Mouse (Mus musculus) E14TG2a.4 (cell line): ENCODE data around the gene Cobl.

Experiments
- H3K27me3 ChIP-seq: 2 replicates; pipeline ENCODE4 v1.6.1; 2014; ENCODE audit warnings: low read length, control low read depth; ENCODE audit not compliant: insufficient read depth
- H3K36me3 ChIP-seq: 2 replicates; pipeline ENCODE4 v1.6.1; 2014; ENCODE audit warnings: low read length, control low read depth; ENCODE audit not compliant: insufficient read depth
- H3K4me1 ChIP-seq: replicated peaks from 2 replicates; pipeline ENCODE4 v1.6.1; 2014; ENCODE audit warnings: low read depth, low read length, control low read depth
- H3K4me3 ChIP-seq: replicated peaks from 2 replicates; pipeline ENCODE4 v1.5.1; 2014; ENCODE audit warnings: mild to moderate bottlenecking, low read length
- H3K9me3 ChIP-seq: 2 replicates; pipeline ENCODE4 v1.6.1; 2014; ENCODE audit warnings: low read length, control low read depth
- CTCF ChIP-seq: conservative IDR thresholded peaks from 2 replicates; pipeline ENCODE4 v1.5.1; 2014; ENCODE audit warnings: low read length
- NANOG ChIP-seq: IDR thresholded peaks from 2 replicates; pipeline ENCODE4 v1.6.1; 2014; ENCODE audit warnings: borderline replicate concordance, low read length, mixed read lengths
- POU5F1 ChIP-seq: IDR thresholded peaks from 2 replicates; pipeline ENCODE4 v1.6.1; 2014; ENCODE audit warnings: low read length, borderline replicate concordance

Cobl gene

DNA sequence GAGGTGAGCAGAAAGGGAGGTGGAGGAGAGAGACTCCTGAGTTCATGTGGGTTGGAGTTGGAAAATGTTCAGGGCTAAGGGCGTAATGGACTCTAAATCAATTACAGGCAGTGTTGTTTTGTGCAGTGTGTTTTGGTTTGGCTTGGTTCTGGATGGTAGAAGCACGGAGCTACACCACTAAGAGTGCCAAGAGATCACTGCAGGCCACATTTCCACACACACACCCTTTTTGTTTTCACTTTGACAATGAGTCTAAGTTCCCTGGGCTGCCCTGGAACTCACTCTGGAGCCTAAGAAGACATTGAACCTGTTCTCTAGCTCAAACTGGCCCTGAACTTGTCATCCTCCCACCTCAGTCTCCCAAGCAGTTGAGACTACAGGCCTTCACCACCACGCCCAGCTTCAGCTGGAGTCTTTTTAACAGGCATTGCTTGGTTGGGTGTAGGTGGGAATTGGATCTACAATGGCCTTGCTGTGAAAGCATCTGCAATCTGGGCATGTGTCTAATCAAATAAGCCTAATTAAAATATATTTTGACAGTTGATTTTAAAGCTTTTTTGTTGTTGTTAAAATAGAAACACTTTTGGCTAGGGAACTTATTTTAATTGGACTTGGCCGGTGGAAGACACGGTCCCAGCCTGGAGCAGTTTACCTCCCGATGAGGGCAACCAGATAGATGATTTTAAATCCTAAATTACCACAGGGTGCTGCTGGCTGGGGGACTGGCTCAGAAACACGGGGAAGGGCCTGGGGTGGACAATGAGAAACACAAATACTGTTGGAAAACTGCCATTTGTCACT lies 4.8 kb downstream of the Cobl start:
- Histone ChIP-seq H3K36me3 (peaks cover 45% of the 10 kb centered on the region), H3K27me3 (no peaks in the 10 kb centered on the region), H3K4me1 (peaks cover 80% of the 10 kb centered on the region), H3K4me3 (peak overlapping the region; percentile 35), H3K9me3 (no peaks in the 10 kb centered on the region)
- TF ChIP-seq CTCF (no peak), POU5F1 (no peak), NANOG (no peak)

DNA sequence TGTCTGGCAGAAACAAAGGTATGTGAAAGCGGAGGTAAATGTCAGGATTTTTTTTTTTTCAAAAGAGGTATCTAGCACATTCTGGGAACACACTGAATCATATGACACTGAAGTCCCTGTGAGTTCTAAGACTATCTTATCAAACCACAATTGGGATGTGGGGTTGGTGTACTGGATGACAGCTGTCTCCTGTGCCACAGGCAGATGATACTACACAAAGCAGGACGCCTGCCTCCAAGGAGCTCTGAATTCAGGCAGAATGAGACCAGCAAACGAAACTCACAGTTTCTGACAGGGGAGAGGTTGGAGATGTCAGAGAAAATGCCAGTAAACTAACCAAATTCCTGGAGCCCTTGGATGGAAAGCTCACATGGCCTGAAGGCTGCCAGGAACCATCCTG lies 5.9 kb downstream of the Cobl start:
- Histone ChIP-seq H3K27me3 (no peaks in the 10 kb centered on the region), H3K36me3 (peaks cover 50% of the 10 kb centered on the region), H3K4me3 (no peak overlapping the region), H3K4me1 (peaks cover 85% of the 10 kb centered on the region), H3K9me3 (no peaks in the 10 kb centered on the region)
- TF ChIP-seq NANOG (no peak), POU5F1 (no peak), CTCF (no peak)

DNA sequence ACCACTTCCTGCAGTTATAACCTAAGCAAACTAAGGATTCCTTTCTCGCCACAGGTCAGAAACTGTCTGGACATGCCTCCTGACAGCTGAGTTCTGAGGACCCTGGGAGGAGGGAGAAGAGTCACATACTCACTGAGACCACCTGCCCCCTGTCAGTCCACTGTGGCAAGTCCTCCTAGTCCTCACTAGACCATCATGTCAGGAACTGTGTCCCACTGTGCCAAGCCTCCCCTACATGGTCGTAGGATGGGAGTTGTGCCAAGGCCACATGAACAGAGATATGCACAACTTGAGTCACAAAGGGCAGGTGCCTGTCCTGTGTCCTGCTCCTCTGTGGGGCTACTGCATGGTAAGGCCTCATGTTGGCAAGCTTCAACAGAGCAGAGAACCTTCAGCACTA lies 6.4 kb downstream of the Cobl start:
- Histone ChIP-seq H3K4me3 (0 out of 2 replicates have a peak overlapping the region, but pooled peaks have one; percentile 24), H3K4me1 (peaks cover 89% of the 10 kb centered on the region), H3K27me3 (no peaks in the 10 kb centered on the region), H3K9me3 (no peaks in the 10 kb centered on the region), H3K36me3 (peaks cover 54% of the 10 kb centered on the region)
- TF ChIP-seq POU5F1 (no peak), CTCF (no peak), NANOG (no peak)

DNA sequence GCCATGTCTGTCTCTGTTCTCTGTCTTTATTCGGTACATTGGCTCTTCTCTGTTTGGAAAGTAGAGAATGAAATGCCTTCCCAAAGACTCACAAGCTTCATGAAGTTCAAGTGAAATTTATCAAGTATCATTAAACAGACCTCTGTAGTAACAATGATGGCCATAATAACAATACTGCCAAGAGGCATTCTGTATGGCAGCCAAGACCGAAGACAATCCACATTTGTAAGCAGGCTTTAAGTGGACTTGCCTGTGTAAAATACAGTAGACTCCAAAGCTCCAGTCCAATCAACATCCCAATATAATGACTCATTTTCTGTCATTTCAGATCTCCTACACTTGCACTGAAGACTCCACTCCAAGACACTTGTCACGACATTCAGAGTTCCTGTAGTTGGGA lies 16.7 kb downstream of the Cobl start:
- Histone ChIP-seq H3K4me1 (peaks cover 58% of the 10 kb centered on the region), H3K9me3 (no peaks in the 10 kb centered on the region), H3K36me3 (peaks cover 44% of the 10 kb centered on the region), H3K4me3 (no peak overlapping the region), H3K27me3 (no peaks in the 10 kb centered on the region)
- no peak for TF ChIP-seq NANOG
- no peak for TF ChIP-seq POU5F1
- no peak for TF ChIP-seq CTCF

DNA sequence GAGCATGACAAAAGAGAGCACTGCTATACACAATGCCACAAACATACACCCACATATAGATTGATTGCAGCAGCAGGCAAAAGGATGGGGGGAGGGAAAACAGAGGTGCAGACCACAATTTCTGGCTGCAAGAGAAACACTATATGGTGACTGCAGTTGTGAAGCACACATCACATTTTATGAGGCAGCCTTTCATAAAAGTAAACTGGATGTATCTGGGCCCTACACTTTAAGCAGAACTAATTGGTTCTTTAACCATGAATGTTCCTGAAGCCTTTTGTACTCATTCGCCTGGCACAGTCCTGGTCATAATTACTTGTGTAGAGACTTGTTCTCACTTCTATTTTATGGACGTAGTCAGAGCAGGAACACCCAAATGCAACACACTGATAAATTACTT lies 19.5 kb downstream of the Cobl start:
- Histone ChIP-seq H3K36me3 (peaks cover 57% of the 10 kb centered on the region), H3K27me3 (no peaks in the 10 kb centered on the region), H3K4me3 (no peak overlapping the region), H3K4me1 (peaks cover 69% of the 10 kb centered on the region), H3K9me3 (no peaks in the 10 kb centered on the region)
- TF ChIP-seq POU5F1 (no peak), CTCF (no peak), NANOG (no peak)

DNA sequence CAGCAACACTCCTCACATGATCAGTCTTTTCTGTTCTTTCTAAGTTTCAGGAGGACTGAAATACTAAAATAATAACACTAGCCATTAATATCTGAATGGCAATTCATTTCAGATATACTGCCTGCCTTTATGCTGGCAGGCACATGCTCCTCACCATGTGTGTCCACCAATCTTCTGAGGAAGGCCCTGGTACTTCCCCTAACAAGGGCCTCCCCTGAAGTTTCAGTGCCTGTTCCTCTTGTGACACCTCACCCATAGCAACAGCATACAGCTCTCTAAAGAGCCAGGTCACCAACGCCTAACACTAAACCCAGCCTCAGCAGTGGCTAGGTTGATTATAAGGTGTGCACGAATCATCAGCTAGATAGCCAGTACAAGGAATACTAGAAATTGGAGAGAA lies 20.5 kb downstream of the Cobl start:
- Histone ChIP-seq H3K9me3 (no peaks in the 10 kb centered on the region), H3K36me3 (peaks cover 54% of the 10 kb centered on the region), H3K27me3 (no peaks in the 10 kb centered on the region), H3K4me1 (peaks cover 74% of the 10 kb centered on the region), H3K4me3 (no peak overlapping the region)
- TF ChIP-seq POU5F1 = no peak
- no peak for TF ChIP-seq CTCF
- no peak for TF ChIP-seq NANOG

DNA sequence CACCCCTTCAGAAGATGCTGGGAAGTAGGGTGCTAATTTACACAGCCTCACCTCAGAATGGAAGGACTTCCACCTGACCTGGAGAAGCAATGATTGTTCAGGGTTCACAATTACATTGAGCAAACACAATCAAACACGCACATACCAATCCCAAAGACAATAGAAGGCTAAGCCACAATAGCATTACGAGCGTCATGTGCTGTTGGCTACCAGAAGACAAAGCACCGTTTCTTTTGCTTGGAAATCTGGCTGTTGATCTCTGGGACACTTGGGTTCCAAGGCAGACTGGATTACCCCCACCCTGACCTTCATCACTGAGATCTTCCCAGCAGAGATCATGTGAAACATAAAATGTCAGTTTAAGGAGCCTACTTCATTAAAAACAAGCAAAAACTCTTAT lies 21.1 kb downstream of the Cobl start:
- Histone ChIP-seq H3K9me3 (no peaks in the 10 kb centered on the region), H3K4me3 (no peak overlapping the region), H3K36me3 (peaks cover 53% of the 10 kb centered on the region), H3K27me3 (no peaks in the 10 kb centered on the region), H3K4me1 (peaks cover 74% of the 10 kb centered on the region)
- TF ChIP-seq NANOG = peak; percentile 68; the same call in 1 of the 2 replicates
- no peak for TF ChIP-seq CTCF
- no peak for TF ChIP-seq POU5F1

DNA sequence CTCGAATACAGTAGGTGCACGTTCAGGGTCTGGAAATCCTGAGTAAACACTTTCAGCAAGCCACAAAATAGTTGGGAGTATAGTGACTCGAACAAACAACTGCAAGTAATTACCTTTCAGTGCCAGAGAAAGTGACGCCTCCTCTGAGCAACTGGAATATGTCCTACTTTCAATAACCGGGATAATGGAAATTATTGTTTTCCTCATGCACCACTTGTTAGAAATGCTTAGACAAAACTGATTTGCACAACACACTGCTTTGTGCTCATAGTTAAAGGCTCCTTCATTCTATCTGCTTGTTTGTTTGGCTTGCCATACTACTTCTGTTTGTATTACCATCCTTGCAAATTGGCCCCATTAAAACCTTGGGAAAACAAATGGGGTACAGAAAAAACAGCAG lies 21.6 kb downstream of the Cobl start:
- H3K9me3 ChIP-seq = no peaks in the 10 kb centered on the region
- H3K4me3 ChIP-seq = no peak overlapping the region
- peaks cover 48% of the 10 kb centered on the region for H3K36me3 ChIP-seq
- TF ChIP-seq CTCF (no peak), NANOG (no peak), POU5F1 (no peak)
- no peaks in the 10 kb centered on the region for H3K27me3 ChIP-seq
- H3K4me1 ChIP-seq = peaks cover 75% of the 10 kb centered on the region
